Mouse (Mus musculus) Patski (cell line): ENCODE results near the gene Kmt2d. TPM values are rescaled to one million over a fixed set of nuclear protein-coding genes. Genes with fewer than 3 reads are reported as not detected.

Experiments
- ATAC-seq: fragments of 100-300 bp; one replicate; pipeline ENCODE4 v1.8.0; 2021
- CTCF ChIA-PET: fragments of 350-600 bp; sonication (Branson Sonifier 250); formaldehyde crosslinking; loops from one replicate; lab custom pipeline; 2022; ENCODE audit warnings: inconsistent platforms; lab: Charles Lee
- POLR2A ChIA-PET: fragments of 350-600 bp; sonication (Branson Sonifier 250); formaldehyde crosslinking; loops from one replicate; lab custom pipeline; 2022; ENCODE audit warnings: antibody characterized with exemption, inconsistent platforms; lab: Charles Lee
- DNase-seq: peaks from one replicate; pipeline ENCODE4 v3.0.0-alpha.2; 2011; ENCODE audit warnings: low read depth, low spot score
- H3K27me3 ChIP-seq: fragments of 371-371 bp; one replicate; pipeline ENCODE4 v1.5.1; 2021
- CTCF ChIP-seq: fragments of 100-300 bp; IDR thresholded peaks from one replicate; pipeline ENCODE4 v1.5.1; 2021
- in situ Hi-C: fragments of 300-500 bp; cut with MboI; formaldehyde crosslinking; loops from 3 replicates; pipeline ENCODE4 v1.11.1; 2018; ENCODE audit warnings: low pct_unique_long_range_greater_than_20kb, mixed read lengths
- polyA plus RNA-seq: library from polyadenylated mRNA; unstranded; gene quantifications from one replicate; pipeline ENCODE4 v1.2.3, GENCODE M21; 2021

Kmt2d gene
- polyA plus RNA-seq, 1 experiment from 2014 or later = 29.6 TPM

GRCm38 (mm10) chr15:98832161-98833058 is 38.6 kb downstream of the Kmt2d start:
- TF ChIP-seq CTCF = no peak
- ATAC-seq = no peak
- in situ Hi-C loops = no loop called here
- H3K27me3 ChIP-seq = no peaks in the 10 kb centered on the region
- no peak for DNase-seq
- ChIA-PET POLR2A (interaction anchor here (1.2 kb wide), 1 partner anchor 21 kb away, joined by 4 read pairs; no protein-coding TSS in a partner anchor), CTCF (interaction anchor here (2.0 kb wide), 1 partner anchor 11 kb away, joined by 4 read pairs; no protein-coding TSS in a partner anchor)

GRCm38 (mm10) chr15:98831684-98832035 is 39.3 kb downstream of the Kmt2d start:
- in situ Hi-C loops = no loop called here
- no peak for ATAC-seq
- ChIA-PET CTCF (interaction anchor here (0.7 to 2.0 kb wide), 2 partner anchors 10 to 13 kb away, joined by 3 to 4 read pairs; no protein-coding TSS in a partner anchor), POLR2A (interaction anchor here (0.5 to 0.7 kb wide), 2 partner anchors 8 to 198 kb away, joined by 3 to 4 read pairs; partner anchors contain the start of gene Tuba1c)
- H3K27me3 ChIP-seq = no peaks in the 10 kb centered on the region
- no peak for TF ChIP-seq CTCF
- no peak for DNase-seq

GRCm38 (mm10) chr15:98830736-98831683 is 40.0 kb downstream of the Kmt2d start, which contains the start of gene Prkag1:
TSS of gene Prkag1 (minus strand) at chr15:98831521.
- peak; percentile 83 for ATAC-seq
- ChIA-PET CTCF (interaction anchor here (0.7 to 2.0 kb wide), 3 partner anchors 10 to 18 kb away, joined by 3 to 4 read pairs (median 4); no protein-coding TSS in a partner anchor), POLR2A (interaction anchor here (0.5 to 1.0 kb wide), 6 partner anchors 9 to 202 kb away, joined by 3 to 7 read pairs (median 3); partner anchors contain the start of gene Tuba1c)
- in situ Hi-C loops = no loop called here
- H3K27me3 ChIP-seq = no peaks in the 10 kb centered on the region
- peak; percentile 71 for DNase-seq
- no peak for TF ChIP-seq CTCF

GRCm38 (mm10) chr15:98827611-98828011 is 43.4 kb downstream of the Kmt2d start:
- no peak for DNase-seq
- no peak for TF ChIP-seq CTCF
- ATAC-seq = no peak
- in situ Hi-C loops = no loop called here
- H3K27me3 ChIP-seq = no peaks in the 10 kb centered on the region
- CTCF ChIA-PET = interaction anchor here (1.2 kb wide), 1 partner anchor 64 kb away, joined by 3 read pairs; no protein-coding TSS in a partner anchor
- POLR2A ChIA-PET = no interaction called here

- H3K27me3 ChIP-seq = no peaks in the 10 kb centered on the region
- in situ Hi-C loops = no loop called here
- ChIA-PET CTCF (interaction anchor here (0.7 to 0.9 kb wide), 2 partner anchors 61 to 147 kb away, joined by 3 read pairs; no protein-coding TSS in a partner anchor), POLR2A (no interaction called here)
- ATAC-seq = no peak
- no peak for DNase-seq
- TF ChIP-seq CTCF = peak; percentile 69
Measured at GRCm38 (mm10) chr15:98823434-98823833, 47.6 kb downstream of the Kmt2d start.

- ChIA-PET CTCF (interaction anchor here (0.9 kb wide), 1 partner anchor 37 kb away, joined by 3 read pairs; no protein-coding TSS in a partner anchor), POLR2A (interaction anchor here (1.1 kb wide), 1 partner anchor 12 kb away, joined by 4 read pairs; the partner anchor contains the start of gene Ddn)
- no peak for DNase-seq
- TF ChIP-seq CTCF = no peak
- H3K27me3 ChIP-seq = no peaks in the 10 kb centered on the region
- in situ Hi-C loops = no loop called here
- no peak for ATAC-seq
Measured at GRCm38 (mm10) chr15:98822147-98822546, 48.9 kb downstream of the Kmt2d start.

- CTCF ChIA-PET = interaction anchor here (0.7 to 0.9 kb wide), 2 partner anchors 11 to 38 kb away, joined by 3 to 4 read pairs; partner anchors contain the start of gene Prkag1
- no peak for DNase-seq
- no peak for TF ChIP-seq CTCF
- POLR2A ChIA-PET = interaction anchor here (0.9 to 1.1 kb wide), 2 partner anchors 8 to 11 kb away, joined by 3 to 4 read pairs; partner anchors contain the start of gene Ddn
- in situ Hi-C loops = no loop called here
- H3K27me3 ChIP-seq = no peaks in the 10 kb centered on the region
- no peak for ATAC-seq
Measured at GRCm38 (mm10) chr15:98821403-98821802, 49.6 kb downstream of the Kmt2d start.

GRCm38 (mm10) chr15:98820937-98821336 is 50.1 kb downstream of the Kmt2d start:
- H3K27me3 ChIP-seq = no peaks in the 10 kb centered on the region
- ATAC-seq (no peak), DNase-seq (no peak)
- in situ Hi-C loops = no loop called here
- CTCF ChIA-PET = interaction anchor here (0.7 kb wide), 1 partner anchor 11 kb away, joined by 4 read pairs; the partner anchor contains the start of gene Prkag1
- no peak for TF ChIP-seq CTCF
- POLR2A ChIA-PET = interaction anchor here (0.7 to 0.9 kb wide), 2 partner anchors 8 to 13 kb away, joined by 3 to 4 read pairs; no protein-coding TSS in a partner anchor

GRCm38 (mm10) chr15:98818171-98818570 is 52.8 kb downstream of the Kmt2d start:
- DNase-seq = no peak
- H3K27me3 ChIP-seq = no peaks in the 10 kb centered on the region
- POLR2A ChIA-PET = no interaction called here
- CTCF ChIA-PET = no interaction called here
- no peak for TF ChIP-seq CTCF
- ATAC-seq = no peak
- in situ Hi-C loops = no loop called here
